Mouse (Mus musculus): ENCODE results near the gene Hcn2.

Gene Hcn2

GRCm38 (mm10) chr10:79774486-79775279, 58.2 kb downstream of the Hcn2 start:
- no peak for DNase-seq (ENCODE audit: low spot score in 2 of 2)

- no peak for DNase-seq (ENCODE audit: low spot score in 2 of 2)
Observed at GRCm38 (mm10) chr10:79777103-79777531, 60.7 kb downstream of the Hcn2 start, which contains the start of gene Fstl3. Fstl3 (plus strand) TSS chr10:79777272.

- no peak for DNase-seq (ENCODE audit: low spot score in 2 of 2)
Observed at GRCm38 (mm10) chr10:79778006-79778405, 61.6 kb downstream of the Hcn2 start.

GRCm38 (mm10) chr10:79779193-79779592, 62.8 kb downstream of the Hcn2 start:
- no peak for DNase-seq (ENCODE audit: low spot score in 2 of 2)

- peak; percentile 95 to 97 for DNase-seq (ENCODE audit: low spot score in 2 of 2)
Observed at GRCm38 (mm10) chr10:79779784-79780663, 63.6 kb downstream of the Hcn2 start.

GRCm38 (mm10) chr10:79780664-79781015, 64.2 kb downstream of the Hcn2 start:
- DNase-seq (ENCODE audit: low spot score in 2 of 2): peak in 1 of 2 experiments; percentile 76

GRCm38 (mm10) chr10:79781139-79781538, 64.7 kb downstream of the Hcn2 start:
- no peak for DNase-seq (ENCODE audit: low spot score in 2 of 2)

GRCm38 (mm10) chr10:79781956-79782355, 65.5 kb downstream of the Hcn2 start:
- no peak for DNase-seq (ENCODE audit: low spot score in 2 of 2)

- no peak for DNase-seq (ENCODE audit: low spot score in 2 of 2)
Observed at GRCm38 (mm10) chr10:79783050-79783449, 66.6 kb downstream of the Hcn2 start.

GRCm38 (mm10) chr10:79783920-79784800, 67.7 kb downstream of the Hcn2 start:
- peak; percentile 55 to 80 for DNase-seq (ENCODE audit: low spot score in 2 of 2)

Measured in spleen, postnatal 4 days (tissue).